Mouse (Mus musculus) urinary bladder, postnatal 25 days (tissue): ENCODE data around the gene Fam117a.

Source experiments
- DNase-seq: peaks from one replicate; pipeline ENCODE4 v3.0.0; 2022; ENCODE audit warnings: low spot score

Fam117a gene

DNA sequence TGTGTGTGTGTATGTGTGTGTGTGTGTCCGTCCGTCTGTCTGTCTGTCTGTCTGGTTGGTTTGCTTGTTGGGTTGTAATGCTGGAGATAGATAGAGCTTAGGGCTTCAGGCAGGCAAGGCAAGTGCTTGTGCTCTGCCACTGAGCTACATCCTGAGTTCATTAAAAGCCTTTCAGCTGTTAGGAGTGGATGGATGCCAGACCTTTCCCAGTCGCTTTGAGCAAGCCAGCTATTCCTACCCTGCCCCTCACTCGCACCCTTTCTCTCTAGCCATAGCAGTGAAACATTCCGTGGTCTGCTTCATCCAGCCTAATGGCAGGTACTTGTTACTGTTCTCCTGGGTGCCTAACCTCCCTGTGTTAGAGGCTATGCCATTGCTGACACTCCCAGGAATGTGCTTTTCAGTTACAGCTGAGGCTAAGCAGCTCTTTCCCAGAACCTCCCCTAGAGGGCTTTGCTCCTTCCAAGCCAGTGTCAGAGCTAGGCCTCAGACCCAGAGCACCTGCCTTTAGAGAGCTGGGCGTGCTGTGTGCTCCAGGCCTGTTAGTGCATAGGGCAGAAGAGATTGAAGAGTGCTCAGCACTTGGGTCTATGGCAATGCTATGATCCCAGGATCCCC, 29.6 kb downstream of the Fam117a start:
- DNase-seq = no peak

DNA sequence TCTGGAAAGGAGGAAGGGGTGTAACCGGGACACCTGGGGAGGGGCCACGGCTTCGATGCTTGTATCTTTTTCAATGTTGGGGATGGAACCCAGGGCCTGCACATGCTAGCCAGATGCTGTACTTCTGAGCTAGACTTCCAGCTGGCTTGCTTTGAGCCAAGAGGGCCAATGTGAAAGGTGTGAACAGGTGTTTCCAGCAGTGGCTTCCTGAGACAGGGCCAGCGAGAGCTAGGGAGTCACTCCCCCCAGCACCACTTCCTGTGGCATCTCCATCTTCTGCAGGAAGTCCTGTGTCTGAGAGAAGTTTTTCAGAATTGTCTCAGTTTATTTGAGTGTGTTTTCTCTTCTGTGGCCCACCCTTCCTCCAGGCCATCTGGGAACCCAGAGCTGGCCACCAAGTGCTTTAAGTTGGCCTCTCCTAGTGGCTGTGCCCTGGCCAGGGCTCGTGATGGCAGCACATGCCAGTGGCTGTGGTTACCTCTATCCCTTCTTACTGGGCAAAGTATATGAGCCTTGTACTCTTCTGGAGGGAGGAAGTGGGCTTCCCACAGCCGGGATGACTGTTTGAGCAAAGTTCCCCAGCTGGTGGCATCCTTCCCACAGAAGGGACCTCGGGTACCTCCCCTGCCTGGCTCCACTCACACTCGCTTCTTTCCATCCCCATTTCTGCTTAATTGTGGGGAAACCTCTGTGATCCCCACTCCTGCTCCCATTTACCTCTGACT, 30.4 kb downstream of the Fam117a start:
- no peak for DNase-seq

DNA sequence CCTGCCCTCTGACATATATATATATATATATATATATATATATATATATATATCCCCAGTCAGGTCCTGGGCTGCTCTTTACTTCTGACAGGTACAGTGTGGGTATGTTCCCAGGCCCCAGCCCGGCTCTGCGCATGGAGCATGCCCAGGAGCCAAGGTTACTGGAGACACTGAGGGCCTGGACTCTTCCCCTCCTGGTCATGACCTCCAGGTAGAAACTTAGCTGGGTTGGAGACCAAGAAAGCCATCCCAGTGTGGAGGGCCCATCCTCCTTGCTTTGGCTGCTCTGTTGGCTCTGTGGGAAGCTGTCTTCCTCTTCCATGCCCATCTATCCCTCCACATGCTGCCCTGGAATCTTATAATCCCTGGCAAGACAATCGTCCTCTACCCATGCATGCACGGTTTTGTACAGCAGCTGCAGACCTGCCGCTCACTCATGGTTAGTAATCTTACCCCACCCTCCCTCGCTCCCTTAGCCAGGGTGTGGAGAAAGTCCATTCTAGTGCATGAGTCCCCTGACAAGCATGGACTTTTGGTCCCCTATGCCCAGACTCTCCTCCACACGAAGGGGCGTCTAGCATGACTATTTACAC, 31.5 kb downstream of the Fam117a start:
- DNase-seq = no peak

DNA sequence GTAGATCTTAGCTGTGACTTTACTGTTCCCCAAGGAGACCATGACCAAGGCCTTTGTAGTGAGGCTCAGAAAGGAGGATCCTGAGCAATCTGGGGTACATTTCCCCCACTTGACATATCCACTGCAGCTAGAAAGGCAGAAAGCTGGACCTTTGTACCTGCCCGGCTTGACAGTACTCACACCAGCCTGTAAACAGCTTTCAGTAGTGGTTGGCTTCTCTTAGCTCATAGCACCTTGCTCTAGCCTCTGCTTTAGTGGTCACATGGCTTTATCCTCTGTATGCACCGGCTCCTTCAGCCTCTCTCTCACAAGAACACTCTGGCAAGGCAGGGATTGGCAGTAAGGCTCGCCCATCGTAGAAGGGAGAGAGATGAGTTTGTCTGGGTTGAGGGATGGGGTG, 32.1 kb downstream of the Fam117a start:
- no peak for DNase-seq

DNA sequence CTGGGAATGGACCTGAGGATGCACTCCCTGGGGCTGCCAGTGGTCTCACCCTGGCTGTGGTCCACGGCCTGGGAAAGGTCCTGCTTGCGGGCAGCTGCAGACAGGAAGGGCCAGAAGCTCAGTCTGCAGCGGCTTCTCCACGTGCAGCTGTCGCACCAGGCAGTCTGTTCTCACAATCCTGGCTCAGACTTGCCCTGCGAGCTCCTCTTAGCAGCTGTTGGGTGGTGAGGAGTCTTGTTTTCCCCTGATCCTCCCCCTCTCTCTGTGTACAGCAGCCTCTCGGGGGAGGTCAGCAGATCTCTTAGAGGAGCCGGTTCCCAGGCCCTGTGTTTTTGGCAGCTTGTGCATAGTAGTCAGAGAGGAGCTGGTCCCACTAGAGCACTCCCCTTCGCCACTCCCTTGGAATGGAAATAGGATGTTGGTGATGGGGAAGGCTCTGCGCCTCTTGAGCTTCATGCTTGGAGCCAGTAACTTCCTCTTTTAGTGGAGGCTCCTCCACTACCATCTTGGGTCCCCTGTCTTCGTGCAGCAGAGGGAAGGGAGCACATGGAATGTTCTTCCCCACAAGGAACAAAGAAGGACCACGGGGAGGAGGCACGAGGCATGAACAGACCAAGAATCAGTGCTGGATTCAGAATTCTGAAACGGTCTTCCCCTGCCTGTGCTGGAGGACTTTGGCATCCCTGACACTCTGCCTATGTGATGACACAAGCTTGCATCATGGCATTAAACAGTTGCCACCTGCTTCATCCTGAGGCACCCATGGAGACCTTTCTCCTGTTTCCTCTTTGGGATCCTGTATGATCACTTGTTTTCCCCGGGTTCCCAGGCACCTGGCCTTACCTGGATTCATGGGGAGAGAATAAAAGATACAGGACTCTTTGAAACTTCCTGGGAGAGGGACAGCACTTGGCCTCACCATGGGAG, 33.4 kb downstream of the Fam117a start:
- DNase-seq = peak; percentile 13

DNA sequence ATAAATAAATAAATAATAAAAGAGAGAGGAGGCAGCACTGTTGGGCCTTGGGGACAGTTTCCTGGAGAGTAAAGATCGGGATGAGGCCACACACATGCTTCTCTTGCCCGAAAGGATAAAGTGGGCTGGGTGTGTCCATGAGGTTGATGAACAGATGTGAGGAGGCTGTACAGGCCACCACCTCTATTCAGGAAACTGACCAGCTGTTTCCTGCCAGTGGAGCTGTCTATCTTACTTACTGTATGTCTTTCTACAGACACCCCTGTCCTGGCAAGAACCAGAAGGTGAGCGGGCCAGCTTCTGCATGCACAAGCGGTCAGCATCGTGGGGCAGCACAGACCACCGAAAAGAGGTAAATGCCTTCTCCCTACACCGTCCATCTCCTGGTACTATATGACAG, 34.4 kb downstream of the Fam117a start:
- no peak for DNase-seq

DNA sequence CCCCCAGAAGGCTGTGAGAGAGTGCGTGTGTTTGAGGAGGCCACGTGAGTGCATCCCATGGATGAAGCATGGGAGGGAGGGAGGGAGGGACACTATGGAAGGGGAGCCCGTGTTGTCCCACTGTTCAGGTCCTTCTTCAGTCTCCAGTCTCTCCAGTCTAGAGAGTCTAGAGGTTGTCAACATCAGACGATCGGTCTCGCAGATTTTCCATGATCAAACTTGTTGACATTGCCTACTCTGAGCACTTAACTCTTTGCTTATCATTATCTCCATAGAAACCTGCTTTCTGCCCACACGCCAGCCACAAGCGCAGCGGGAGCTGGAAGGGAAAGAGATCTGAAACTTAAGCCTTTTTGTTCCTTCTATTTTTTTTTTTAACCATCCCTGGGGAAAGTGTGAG, 42.1 kb downstream of the Fam117a start:
- no peak for DNase-seq

DNA sequence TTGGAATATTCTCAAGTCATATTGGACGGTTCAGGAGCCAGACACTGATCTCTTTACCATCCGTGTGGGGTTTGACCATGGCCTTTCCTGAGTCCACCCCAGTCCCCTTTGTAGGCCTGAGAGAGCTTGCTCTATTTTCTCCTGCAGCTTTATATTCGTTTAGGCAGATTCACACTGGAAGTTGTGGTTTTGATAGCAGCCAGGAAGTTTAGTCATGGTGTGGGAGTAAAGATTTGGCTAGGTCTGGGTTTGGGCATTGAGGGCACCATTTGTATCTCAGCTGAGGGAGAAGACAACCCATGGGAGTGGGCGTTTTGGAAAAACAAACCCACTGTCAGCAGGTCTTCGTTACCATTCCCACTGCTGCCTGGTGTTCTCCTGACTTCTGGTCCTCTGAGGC, 42.7 kb downstream of the Fam117a start:
- no peak for DNase-seq

DNA sequence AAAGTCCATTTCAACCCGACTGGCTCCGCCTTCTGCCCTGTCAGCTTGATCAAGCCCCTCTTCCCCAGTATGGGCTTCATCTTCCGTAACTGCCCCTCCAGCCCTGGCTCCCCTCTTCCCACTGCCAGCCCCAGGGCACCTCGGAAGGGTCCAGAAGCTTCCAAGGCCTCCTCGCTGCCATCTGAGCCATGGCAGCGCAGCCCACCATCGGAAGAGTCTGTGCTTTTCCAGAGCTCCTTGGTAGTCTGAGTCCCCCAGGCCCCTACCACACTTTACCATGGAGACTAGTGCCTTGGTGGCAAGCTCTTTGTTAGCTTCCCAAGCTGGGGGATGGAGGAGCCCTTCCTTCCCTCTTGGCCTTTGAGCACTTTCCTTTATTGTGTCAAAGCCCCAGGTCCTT, 43.9 kb downstream of the Fam117a start:
- DNase-seq = no peak

DNA sequence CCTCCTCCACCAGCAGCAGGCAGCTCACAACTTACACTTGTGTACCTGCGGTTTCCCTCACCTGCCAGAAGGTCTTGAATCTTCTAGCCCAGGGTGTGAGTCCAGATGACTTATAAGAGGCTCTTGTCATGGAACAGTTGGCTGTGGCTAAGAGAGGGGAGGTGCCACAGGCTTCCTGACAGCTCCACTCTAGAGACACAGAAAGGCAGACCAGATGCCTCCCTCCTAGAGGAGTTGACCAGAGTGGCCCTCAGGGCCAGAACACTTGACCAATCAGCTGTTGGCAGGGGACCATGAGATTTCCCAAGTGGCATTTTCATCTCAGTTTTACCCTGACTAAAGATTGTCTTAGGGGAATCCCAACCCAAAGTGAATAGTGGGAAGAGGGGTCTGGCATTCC, 44.3 kb downstream of the Fam117a start:
- no peak for DNase-seq

DNA sequence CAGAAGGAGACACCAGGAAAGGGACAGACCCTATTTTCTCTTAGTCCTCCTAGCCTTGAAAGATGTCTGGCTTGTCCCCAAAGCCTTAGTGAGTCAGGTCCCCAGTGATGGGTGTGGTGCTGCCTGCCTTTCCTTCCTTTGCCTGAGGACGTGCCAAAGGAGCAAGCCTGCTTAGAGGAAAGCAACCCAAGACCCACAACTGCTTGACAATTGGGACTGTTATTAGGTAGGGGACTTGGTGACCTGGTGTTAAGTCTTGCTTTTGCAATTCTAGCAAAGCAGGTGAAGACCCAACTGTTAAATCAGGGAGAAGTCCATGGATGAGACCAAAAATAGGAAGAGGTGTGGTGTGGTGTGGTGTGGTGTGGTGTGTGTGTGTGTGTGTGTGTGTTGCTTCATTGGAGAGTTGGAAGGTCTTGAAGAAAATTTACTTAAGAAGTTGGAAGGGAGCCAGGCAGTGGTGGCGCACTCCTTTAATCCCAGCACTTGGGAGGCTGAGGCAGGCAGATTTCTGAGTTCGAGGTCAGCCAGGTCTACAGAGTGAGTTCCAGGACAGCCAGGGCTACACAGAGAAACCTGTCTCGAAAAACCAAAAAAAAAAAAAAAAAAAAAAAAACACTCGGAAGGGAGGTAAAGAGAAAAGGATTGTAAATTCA, 46.6 kb downstream of the Fam117a start:
- DNase-seq = no peak

DNA sequence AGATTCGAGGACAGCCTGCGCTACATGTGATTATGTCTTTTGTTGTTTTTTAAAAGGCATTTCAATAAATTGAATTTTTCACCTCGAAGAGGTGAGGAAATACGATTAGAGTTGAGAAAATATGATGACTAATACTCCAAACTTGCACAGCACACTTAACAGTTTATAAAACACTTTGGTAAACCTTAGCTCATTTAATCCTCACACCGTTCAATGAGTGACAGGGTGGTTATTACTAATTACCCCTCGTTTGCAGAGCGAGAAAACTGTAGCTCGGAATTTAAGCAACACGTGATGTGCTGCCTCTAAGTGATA, 47.1 kb downstream of the Fam117a start:
- no peak for DNase-seq

DNA sequence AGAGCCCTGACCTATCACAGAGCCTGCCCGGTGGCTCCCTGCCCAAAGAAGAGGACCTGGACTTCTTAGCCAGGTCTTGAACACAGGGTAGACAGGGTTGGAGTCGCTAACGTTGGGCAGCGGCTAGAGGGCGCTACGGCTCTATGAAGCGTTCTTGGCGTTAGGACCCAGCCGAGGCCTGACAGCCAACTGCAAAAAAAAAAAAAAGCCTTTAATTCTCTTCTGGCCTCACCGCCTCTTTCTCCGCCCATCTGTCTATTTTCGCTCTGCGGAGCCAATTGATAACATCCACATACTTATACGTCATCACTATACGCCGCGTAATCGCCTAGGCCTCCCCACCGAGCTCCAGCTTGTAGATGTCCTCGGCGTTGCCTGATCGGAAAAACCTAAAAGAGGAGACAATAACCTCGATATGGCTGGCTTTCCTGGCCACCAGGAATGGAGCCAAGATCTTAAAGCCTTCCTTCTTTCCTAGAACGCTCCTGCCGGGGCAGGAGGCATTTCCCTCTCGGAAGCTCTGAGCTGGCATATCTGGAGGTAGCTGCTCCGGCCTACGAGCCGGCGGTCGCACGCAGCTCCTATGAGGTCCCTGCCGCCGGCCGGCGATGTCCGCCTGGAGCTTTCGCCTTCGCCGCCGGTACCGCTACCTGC, 47.6 kb downstream of the Fam117a start, which contains the start of gene Slc35b1:
Gene Slc35b1 (plus strand): TSS at position 374 of the 654 bp plus-strand sequence.
- peak; percentile 81 for DNase-seq

DNA sequence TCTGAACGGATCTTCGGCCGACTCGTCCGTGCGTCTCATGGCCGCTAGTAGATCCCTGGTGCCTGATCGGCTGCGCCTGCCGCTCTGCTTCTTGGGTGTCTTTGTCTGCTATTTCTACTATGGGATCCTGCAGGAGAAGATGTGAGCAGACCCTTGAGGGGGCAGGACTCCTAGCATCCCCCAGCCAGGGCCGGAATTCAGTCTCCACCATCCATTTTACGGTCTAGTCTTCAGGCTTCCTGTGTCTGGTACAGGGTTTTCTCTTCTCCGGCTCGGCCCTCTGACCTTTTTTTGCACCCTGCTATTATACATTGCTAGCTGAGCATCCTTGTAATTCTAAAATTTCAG, 48.1 kb downstream of the Fam117a start:
- no peak for DNase-seq

DNA sequence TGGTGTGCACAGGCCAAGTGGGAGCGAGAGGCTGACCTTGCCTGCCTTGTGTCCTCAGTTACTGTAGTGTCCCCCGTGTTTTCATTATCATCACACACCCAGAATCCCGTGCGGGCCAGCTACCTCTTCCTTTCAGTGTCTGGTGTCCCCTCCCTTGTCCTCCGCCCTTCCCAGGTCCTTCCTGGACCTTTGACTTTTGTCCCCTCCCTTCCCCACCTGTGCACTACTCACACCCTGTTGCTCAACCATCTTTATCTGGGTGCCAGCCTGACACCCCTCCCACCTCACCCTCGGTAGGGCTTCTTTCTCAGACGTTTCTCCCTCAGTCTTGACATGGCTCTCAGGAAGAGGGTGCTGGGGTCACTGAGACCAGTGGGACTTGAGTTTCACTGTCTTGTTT, 50.5 kb downstream of the Fam117a start:
- no peak for DNase-seq

DNA sequence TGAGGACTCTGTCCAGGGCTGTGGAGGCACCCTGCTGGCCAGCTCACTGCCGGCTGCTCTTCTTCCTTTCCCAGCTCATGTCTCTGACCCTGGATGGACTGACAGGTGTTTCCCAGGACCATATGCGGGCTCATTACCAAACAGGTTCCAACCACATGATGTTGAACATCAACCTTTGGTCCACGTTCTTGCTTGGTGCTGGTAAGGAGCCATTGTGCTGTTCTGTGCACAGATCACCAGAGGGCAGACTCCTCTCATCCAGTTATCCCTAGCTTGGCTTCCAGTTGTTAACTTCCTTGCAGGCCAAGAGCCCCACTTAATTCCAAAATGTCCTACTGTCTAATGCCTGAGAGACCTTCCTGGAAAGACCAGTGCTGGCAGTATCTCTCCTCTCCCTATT, 52.2 kb downstream of the Fam117a start:
- DNase-seq = no peak

DNA sequence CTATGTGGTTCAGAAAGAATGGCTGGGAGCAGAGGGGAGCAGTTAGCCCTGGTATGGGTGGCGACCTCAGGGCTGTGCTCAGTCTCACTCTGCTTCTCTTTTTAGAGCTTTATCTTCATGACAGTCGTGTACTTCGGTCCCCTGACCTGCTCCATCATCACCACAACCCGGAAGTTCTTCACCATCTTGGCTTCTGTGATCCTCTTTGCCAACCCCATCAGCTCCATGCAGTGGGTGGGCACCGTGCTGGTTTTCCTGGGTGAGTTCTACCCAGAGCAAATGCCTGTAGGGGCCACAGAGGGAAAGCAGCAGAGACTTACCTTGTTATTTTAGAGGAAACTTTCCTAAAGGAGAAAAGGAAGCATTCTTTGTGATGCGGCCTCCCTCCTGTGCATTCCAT, 53.6 kb downstream of the Fam117a start:
- no peak for DNase-seq

DNA sequence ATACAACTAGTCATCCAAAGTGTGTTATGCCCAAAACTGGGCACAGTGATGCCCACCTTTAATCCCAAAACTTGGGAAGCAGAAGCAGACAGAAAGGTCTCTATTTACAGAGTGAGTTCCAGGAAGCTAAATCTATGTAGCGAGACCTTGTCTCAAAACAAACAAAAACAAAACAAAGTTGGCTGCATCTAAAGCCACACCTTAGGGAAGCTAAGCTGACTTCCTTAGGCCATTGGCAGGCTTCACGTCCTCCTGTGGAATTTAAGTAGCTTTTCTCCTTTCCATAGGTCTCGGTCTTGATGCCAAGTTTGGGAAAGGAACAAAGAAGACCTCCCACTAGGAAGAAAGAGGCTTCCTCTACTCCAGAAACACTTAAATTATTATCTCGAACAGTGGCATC, 54.4 kb downstream of the Fam117a start:
- no peak for DNase-seq

DNA sequence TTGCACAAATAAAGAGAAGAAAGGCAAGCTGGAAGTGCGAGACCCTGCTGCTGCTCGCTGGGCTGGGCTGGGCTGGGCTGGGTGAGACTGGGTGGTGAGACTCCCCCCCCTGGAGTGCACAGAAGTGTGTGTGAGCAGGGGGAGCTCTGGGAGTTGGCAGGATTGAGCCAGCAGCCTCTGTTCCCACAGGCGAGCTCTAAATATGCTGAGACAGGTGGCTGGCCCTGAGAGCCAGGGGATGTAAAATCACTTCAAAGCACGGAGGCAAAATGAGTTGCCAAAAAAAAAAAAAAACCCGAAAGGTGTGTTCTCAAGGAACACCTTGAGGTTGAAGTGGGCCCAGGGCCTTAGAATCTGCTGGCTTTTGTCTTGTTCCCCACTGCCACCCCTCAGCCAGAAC, 54.9 kb downstream of the Fam117a start:
- no peak for DNase-seq

DNA sequence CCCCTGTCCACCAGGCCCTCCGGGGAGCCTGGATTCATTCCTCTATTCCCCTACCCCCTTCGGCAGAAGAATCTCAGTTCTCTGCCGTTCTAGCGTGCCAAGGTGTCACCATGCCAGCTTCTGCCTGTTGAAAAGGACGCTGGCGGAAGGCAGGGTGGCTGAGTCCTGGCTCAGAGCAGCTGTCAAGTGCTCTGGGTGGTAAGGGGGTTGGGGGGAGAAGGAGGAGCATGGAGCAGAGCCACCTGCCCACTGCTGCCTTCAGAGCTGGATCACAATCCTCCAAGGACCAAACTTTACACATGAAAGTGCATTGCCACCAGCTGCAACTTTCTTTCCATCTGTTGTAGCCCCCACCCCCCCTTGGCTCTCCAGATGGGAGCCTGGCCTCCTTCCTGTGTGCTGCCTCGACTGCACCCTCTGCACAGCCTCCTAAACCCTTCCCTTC, 55.4 kb downstream of the Fam117a start:
- no peak for DNase-seq

DNA sequence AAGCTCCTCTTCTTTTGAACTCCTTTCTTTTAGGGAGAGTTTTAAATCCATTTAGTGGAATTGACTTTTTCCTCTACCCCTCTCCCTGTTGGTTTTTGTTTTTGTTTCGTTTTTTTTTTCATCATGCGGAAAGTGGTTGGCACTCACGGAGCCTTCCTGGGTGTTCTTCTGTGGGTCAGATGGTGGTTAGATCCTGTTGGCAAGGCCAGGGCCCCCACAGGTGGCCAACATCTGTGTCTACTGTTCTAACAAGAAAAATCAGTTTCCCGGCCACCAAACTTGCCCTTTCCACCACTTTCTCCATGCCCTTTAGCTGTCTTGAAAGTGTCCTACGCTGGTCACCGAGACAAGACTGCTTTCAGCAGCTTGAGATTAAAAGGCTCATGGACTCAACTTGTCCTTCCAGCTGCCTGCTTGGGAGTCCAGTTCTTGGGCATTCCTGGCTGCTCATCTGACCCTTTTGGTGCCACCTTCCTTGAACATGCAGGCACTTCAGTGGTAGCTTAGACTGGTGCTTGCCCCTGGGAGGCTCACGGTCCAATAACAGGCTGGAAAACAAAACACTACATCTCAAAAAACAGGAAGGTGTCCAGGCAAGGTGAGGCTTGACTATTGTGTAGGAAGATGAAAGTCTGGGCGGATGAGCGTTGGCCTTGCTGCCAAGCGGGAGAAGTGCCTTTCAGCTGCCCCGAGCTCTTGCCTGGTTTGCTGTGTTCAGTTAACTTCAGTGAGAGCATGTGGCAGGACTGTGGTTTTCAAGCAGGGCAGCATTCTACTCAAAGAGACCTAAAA, 56.1 kb downstream of the Fam117a start:
- DNase-seq = no peak
